Mouse (Mus musculus) heart, embryonic 10.5 days (tissue): ENCODE data around the gene Trp53bp2. TPM values are rescaled to one million over a fixed set of nuclear protein-coding genes. Genes with fewer than 3 reads are reported as not detected.

Experiments
- DNase-seq: peaks from one replicate; pipeline ENCODE4 v3.0.0-alpha.2; 2017; ENCODE audit warnings: low spot score
- H3K27ac ChIP-seq: fragments of 300-500 bp; sonication (generic); 2 replicates; pipeline ENCODE4 v1.5.1; 2016; ENCODE audit warnings: mild to moderate bottlenecking
- H3K27me3 ChIP-seq: fragments of 300-500 bp; sonication (generic); 2 replicates; pipeline ENCODE4 v1.6.1; 2016; ENCODE audit warnings: mild to moderate bottlenecking; ENCODE audit not compliant: poor library complexity, insufficient read depth, severe bottlenecking
- H3K36me3 ChIP-seq: fragments of 300-500 bp; sonication (generic); 2 replicates; pipeline ENCODE4 v1.6.1; 2016; ENCODE audit warnings: mild to moderate bottlenecking, moderate library complexity
- H3K4me1 ChIP-seq: fragments of 300-500 bp; sonication (generic); 2 replicates; pipeline ENCODE4 v1.6.1; 2016; ENCODE audit warnings: mild to moderate bottlenecking
- H3K4me3 ChIP-seq: fragments of 300-500 bp; sonication (generic); 2 replicates; pipeline ENCODE4 v1.5.1; 2016; ENCODE audit warnings: mild to moderate bottlenecking, moderate library complexity
- H3K9me3 ChIP-seq: fragments of 300-500 bp; sonication (generic); 2 replicates; pipeline ENCODE4 v1.6.1; 2016; ENCODE audit warnings: mild to moderate bottlenecking, moderate library complexity
- WGBS: fragments of 180-500 bp; shearing (Covaris S2); methylation state at CpG from one replicate; pipeline ENCODE4 v1.1.7; 2016; 5-methylcytosine and 5-hydroxymethylcytosine counted together
- polyA plus RNA-seq: library from polyadenylated mRNA; unstranded; fragments of >200 nt; fragmentation: Nextera tagmentation; extraction: Ambion mirVana; gene quantifications from 2 replicates; pipeline ENCODE4 v1.2.1, GENCODE M21; 2016

The Trp53bp2 gene
- polyA plus RNA-seq, 1 experiment from 2014 or later, result 23.4 TPM

- no peaks in the 10 kb centered on the region for H3K9me3 ChIP-seq
- no peaks in the 10 kb centered on the region for H3K36me3 ChIP-seq
- 71% methylated on average over 3 of the region's 3 CpGs for WGBS
- H3K27me3 ChIP-seq, result no peaks in the 10 kb centered on the region
- H3K4me1 ChIP-seq, result no peaks in the 10 kb centered on the region
- H3K4me3 ChIP-seq, result no peak overlapping the region
- no peak for DNase-seq
- H3K27ac ChIP-seq, result no peak overlapping the region
These were observed 27.6 kb upstream of the Trp53bp2 start for GRCm38 (mm10) chr1:182381327-182381726.

DNA sequence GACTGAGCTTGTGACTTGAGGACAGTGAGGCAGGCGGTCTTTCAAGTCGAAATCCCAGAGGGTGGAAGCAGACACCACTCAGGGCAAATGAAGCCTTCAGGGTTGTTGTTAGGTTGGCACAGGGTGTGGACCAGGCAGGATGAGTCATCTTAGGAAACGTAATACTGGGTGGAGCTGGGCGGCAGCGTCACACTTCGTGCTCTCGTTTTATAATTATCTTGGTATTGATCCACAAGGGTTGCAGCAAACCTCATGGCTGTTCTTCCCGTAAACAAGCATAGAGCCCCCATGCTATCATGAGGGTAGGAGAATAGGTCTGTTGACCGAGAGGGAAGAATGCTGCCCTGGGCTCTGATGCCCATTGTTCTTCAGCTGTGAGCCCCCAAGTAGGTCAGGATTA lies 25.9 kb upstream of the Trp53bp2 start:
- Histone ChIP-seq H3K27me3 (no peaks in the 10 kb centered on the region), H3K4me3 (no peak overlapping the region), H3K4me1 (no peaks in the 10 kb centered on the region), H3K9me3 (no peaks in the 10 kb centered on the region), H3K27ac (no peak overlapping the region), H3K36me3 (no peaks in the 10 kb centered on the region)
- 68% methylated on average over 9 of the region's 9 CpGs for WGBS
- DNase-seq, result no peak

DNA sequence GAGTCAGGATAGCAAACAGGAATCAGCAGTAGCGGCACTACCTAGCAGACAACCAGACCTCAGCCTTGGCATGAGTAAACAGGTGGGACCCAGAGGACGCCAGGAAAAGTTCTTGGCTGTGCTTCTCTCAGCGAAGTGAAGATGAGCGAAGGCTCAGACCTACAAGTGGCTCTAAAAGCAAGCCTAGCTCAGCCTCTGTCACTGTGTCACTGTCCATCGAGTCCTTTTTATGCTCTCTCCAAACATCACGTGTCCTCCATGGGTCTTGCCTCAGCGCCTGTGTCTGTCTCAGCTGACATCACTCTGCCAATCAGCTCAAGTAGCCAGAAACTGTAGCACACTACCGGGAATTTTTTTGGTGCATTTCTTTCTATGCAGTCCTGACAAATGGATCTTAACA lies 22.5 kb upstream of the Trp53bp2 start:
- no peaks in the 10 kb centered on the region for H3K9me3 ChIP-seq
- 0 out of 2 replicates have a peak, but pooled peaks cover 9% of the 10 kb centered on the region for H3K4me1 ChIP-seq
- no peaks in the 10 kb centered on the region for H3K27me3 ChIP-seq
- H3K36me3 ChIP-seq, result no peaks in the 10 kb centered on the region
- 84% methylated on average over 8 of the region's 8 CpGs for WGBS
- no peak for DNase-seq
- H3K27ac ChIP-seq, result no peak overlapping the region
- H3K4me3 ChIP-seq, result no peak overlapping the region

GRCm38 (mm10) chr1:182388729-182389128 lies 20.2 kb upstream of the Trp53bp2 start:
- WGBS, result 36% methylated on average over 4 of the region's 4 CpGs
- no peaks in the 10 kb centered on the region for H3K27me3 ChIP-seq
- no peak for DNase-seq
- H3K4me3 ChIP-seq, result no peak overlapping the region
- H3K9me3 ChIP-seq, result no peaks in the 10 kb centered on the region
- no peaks in the 10 kb centered on the region for H3K36me3 ChIP-seq
- H3K4me1 ChIP-seq, result 0 out of 2 replicates have a peak, but pooled peaks cover 9% of the 10 kb centered on the region
- H3K27ac ChIP-seq, result no peak overlapping the region

DNA sequence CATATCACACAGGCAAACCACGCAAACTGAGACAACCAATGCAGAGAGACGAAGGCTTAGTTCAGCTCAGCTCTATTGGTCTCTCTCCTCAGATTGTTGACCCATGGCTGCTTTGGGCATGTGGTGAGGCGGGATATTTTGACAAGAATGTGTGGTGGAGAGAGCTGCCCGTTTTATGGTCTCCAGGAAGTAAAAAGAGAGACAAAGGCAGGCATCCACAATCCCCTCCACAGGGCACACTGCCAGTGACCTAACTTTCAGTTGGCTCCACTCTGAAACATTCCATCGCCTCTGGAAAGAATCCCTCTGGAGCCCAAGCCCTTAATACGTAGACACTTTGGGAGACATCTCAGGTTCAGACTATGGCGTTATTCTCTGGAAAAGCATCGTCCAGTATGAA lies 10.8 kb upstream of the Trp53bp2 start:
- WGBS, result 72% methylated on average over 8 of the region's 8 CpGs
- Histone ChIP-seq H3K9me3 (no peaks in the 10 kb centered on the region), H3K4me1 (peaks cover 18% of the 10 kb centered on the region), H3K27me3 (no peaks in the 10 kb centered on the region), H3K4me3 (no peak overlapping the region), H3K27ac (no peak overlapping the region), H3K36me3 (no peaks in the 10 kb centered on the region)
- DNase-seq, result no peak

DNA sequence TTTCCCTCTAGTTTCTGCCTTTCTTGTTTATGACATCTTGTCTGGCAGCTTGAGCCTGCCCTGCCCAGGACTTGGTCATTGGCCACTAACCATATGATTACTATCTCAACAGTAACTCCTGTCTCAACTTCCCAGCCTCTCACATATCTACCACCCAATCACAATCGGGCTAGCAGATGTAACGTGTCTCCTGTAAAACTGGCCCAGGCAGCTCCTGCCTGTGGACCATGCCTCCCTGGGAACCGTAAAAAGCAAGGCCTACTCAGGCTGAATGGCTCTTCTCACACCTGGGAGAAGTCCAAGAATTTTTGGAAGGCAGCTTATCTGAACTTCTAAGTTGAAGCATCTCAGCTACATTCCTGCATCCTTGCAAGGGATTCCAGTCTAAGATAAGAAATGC lies 10.2 kb upstream of the Trp53bp2 start:
- Histone ChIP-seq H3K36me3 (no peaks in the 10 kb centered on the region), H3K27ac (no peak overlapping the region), H3K4me1 (peaks cover 22% of the 10 kb centered on the region), H3K4me3 (no peak overlapping the region), H3K27me3 (no peaks in the 10 kb centered on the region), H3K9me3 (no peaks in the 10 kb centered on the region)
- DNase-seq, result no peak
- 46% methylated on average over 3 of the region's 3 CpGs for WGBS

DNA sequence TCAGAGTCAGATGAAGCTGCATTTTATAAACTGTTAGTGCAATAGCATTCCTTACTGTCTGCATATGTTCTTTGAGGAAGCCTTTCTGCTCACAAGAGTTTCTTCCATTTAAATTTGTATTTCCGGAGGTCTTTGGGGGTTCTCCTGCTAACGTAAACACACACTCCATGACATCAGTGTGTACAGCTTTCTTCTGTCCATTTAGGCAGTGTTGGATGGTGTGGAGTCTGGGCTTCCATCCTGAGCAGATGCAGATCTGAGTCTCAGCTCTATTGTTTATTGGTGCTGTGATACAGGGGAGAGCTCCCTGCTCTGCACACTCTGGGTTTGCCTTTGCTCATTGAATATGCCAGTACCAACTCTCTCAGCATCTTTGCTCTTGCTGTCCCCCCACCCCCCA lies 9.8 kb upstream of the Trp53bp2 start:
- H3K27me3 ChIP-seq, result no peaks in the 10 kb centered on the region
- DNase-seq, result peak; percentile 11
- H3K36me3 ChIP-seq, result no peaks in the 10 kb centered on the region
- peaks cover 22% of the 10 kb centered on the region for H3K4me1 ChIP-seq
- no peak overlapping the region for H3K27ac ChIP-seq
- no peaks in the 10 kb centered on the region for H3K9me3 ChIP-seq
- 70% methylated on average over 2 of the region's 2 CpGs for WGBS
- H3K4me3 ChIP-seq, result no peak overlapping the region

GRCm38 (mm10) chr1:182399908-182400307 lies 9.1 kb upstream of the Trp53bp2 start:
- H3K36me3 ChIP-seq, result no peaks in the 10 kb centered on the region
- H3K4me1 ChIP-seq, result peaks cover 22% of the 10 kb centered on the region
- DNase-seq, result no peak
- 76% methylated on average over 3 of the region's 3 CpGs for WGBS
- no peaks in the 10 kb centered on the region for H3K9me3 ChIP-seq
- no peaks in the 10 kb centered on the region for H3K27me3 ChIP-seq
- H3K27ac ChIP-seq, result no peak overlapping the region
- no peak overlapping the region for H3K4me3 ChIP-seq

- Histone ChIP-seq H3K27ac (no peak overlapping the region), H3K4me3 (no peak overlapping the region), H3K4me1 (peaks cover 23% of the 10 kb centered on the region), H3K36me3 (no peaks in the 10 kb centered on the region), H3K27me3 (no peaks in the 10 kb centered on the region), H3K9me3 (no peaks in the 10 kb centered on the region)
- WGBS, result 35% methylated on average over 13 of the region's 13 CpGs
- DNase-seq, result no peak
These were observed 5.9 kb upstream of the Trp53bp2 start for GRCm38 (mm10) chr1:182403076-182403475.

DNA sequence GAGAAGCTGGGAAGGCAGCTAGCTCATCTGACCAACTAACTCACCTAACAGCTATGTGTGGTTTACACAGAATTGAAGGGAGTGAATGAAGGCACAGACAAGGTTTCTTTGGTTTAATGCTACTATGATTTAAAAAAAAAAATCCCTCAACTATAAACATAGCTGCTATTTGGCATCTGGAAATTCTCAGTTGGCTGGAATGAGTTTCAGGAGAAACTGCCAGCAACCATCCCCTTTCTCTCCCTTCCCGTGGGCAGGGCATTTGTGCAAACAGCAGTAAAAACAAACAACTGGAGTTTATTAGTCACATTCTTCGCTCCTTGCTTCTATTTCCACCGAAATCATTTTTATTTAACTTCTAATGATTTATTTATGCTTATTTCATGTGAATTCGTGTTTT lies 2.4 kb upstream of the Trp53bp2 start:
- DNase-seq, result no peak
- H3K36me3 ChIP-seq, result no peaks in the 10 kb centered on the region
- no peaks in the 10 kb centered on the region for H3K9me3 ChIP-seq
- H3K27ac ChIP-seq, result no peak overlapping the region
- H3K4me3 ChIP-seq, result no peak overlapping the region
- 75% methylated on average over 4 of the region's 4 CpGs for WGBS
- peaks cover 32% of the 10 kb centered on the region for H3K4me1 ChIP-seq
- no peaks in the 10 kb centered on the region for H3K27me3 ChIP-seq

- DNase-seq, result no peak
- H3K36me3 ChIP-seq, result no peaks in the 10 kb centered on the region
- WGBS, result 7% methylated on average over 13 of the region's 13 CpGs
- H3K27me3 ChIP-seq, result no peaks in the 10 kb centered on the region
- H3K4me1 ChIP-seq, result peaks cover 30% of the 10 kb centered on the region
- H3K27ac ChIP-seq, result peak overlapping the region; percentile 98
- peak overlapping the region; percentile 87 for H3K4me3 ChIP-seq
- no peaks in the 10 kb centered on the region for H3K9me3 ChIP-seq
These were observed 729 bp upstream of the Trp53bp2 start for GRCm38 (mm10) chr1:182408243-182408642.

DNA sequence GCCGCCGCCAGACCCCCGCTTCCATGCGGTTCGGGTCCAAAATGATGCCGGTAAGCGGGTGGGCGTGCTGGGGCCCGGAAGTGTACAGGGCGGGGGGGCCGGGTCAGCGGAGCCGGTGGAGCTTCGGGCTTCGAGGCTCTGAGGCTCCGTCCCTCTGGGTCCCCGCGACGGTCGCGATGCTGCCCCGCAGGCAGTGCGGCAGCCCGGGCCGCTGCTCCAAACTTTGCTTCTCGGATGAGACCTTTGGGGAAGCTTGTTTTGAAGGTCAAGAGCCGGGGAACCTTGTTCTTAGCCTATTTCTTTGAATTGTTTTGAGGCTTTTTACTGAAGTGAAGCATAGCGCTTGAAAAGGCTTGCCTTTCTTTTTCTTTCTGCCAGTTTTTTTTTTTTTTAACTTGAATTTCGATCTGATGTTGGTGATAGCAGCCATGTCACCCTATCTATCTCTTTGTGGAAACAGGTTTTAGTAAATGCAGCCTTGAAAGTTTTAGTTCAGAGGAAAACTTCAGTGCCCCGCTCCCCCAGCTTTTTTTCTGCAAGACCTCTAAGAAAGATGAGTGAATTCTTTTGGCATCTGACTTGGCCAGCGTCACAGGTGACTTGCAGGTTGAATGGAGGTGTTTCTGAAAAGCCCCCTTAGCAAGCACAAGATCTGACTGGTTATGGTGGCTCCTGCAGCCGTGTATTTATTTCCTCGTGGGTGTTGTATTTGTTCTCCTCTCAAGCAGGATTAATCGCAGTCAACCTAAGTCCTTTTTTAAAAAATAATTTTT lies 615 bp downstream of the Trp53bp2 start:
- DNase-seq, result peak; percentile 85
- Histone ChIP-seq H3K4me3 (peak overlapping the region; percentile 87), H3K36me3 (no peaks in the 10 kb centered on the region), H3K27ac (peak overlapping the region; percentile 98), H3K9me3 (no peaks in the 10 kb centered on the region), H3K4me1 (peaks cover 34% of the 10 kb centered on the region), H3K27me3 (no peaks in the 10 kb centered on the region)
- WGBS, result 2% methylated on average over 34 of the region's 34 CpGs

DNA sequence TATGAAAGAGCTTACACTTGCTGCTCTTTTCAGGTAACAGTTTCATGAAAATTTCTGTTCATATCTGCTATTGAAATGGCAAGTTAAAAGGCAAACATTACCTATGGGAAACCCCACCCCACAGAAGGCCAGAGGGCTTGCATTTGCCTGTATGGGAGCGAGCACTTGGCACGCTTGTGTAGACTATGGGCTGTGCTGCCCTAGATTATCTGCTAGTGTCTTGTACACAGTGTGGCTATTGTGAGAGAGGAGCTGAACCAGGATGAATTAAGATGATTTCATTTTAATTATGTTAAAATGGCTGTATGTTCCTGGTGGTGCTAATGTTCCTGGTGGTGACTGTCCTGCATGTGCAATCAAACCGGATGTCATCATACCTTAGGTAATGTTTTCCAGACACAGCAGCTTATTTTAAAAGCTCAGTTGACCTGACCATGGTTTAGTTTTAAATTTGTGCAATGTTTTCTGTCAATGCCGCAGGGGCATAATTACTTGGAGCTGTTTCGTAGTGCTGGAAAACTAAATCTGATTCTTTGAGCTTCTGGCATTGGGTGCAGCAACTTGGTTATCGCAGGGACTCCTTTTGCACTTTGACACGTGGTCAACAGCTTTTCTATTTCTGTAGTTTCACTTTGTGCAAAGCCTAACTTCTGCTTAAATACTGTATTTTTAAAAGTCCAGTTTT lies 3.8 kb downstream of the Trp53bp2 start:
- H3K27ac ChIP-seq, result no peak overlapping the region
- H3K36me3 ChIP-seq, result 0 out of 2 replicates have a peak, but pooled peaks cover 5% of the 10 kb centered on the region
- no peak overlapping the region for H3K4me3 ChIP-seq
- no peak for DNase-seq
- no peaks in the 10 kb centered on the region for H3K27me3 ChIP-seq
- WGBS, result 58% methylated on average over 7 of the region's 7 CpGs
- peaks cover 41% of the 10 kb centered on the region for H3K4me1 ChIP-seq
- H3K9me3 ChIP-seq, result no peaks in the 10 kb centered on the region
